Mouse (Mus musculus) CH12.LX (cell line): ENCODE results near the gene Polr1c. TPM values are rescaled to one million over a fixed set of nuclear protein-coding genes. Genes with fewer than 3 reads are reported as not detected.

Experiments
- DNase-seq: peaks from one replicate; pipeline ENCODE4 v3.0.0-alpha.2; 2013; ENCODE audit errors: extremely low read depth
- H3K27ac ChIP-seq: 2 replicates; pipeline ENCODE4 v1.5.1; 2012; ENCODE audit warnings: low read depth, mild to moderate bottlenecking, control low read depth, moderate library complexity; ENCODE audit not compliant: insufficient read depth
- H3K27me3 ChIP-seq: replicated peaks from 2 replicates; pipeline ENCODE3; 2012; ENCODE audit warnings: inconsistent platforms
- H3K36me3 ChIP-seq, 2 experiments: replicated peaks in 1 of 2; 2 replicates each; pipeline versions ENCODE3 to v1.6.1; 2012; ENCODE audit warnings: inconsistent platforms in 1 of 2, low read length in 1 of 2, mild to moderate bottlenecking in 1 of 2, mixed read lengths in 1 of 2, moderate library complexity in 1 of 2; ENCODE audit not compliant: control insufficient read depth in 1 of 2, insufficient read depth in 1 of 2
- H3K4me1 ChIP-seq, 2 experiments: 2 replicates each; pipeline ENCODE4 v1.6.1; 2012; ENCODE audit warnings: inconsistent platforms in 1 of 2, moderate library complexity in 1 of 2; ENCODE audit not compliant: insufficient read depth in 2 of 2, control insufficient read depth in 1 of 2
- H3K4me2 ChIP-seq: 2 replicates; pipeline ENCODE4 v1.6.1; 2012; ENCODE audit warnings: low read depth, mild to moderate bottlenecking, control low read depth; ENCODE audit not compliant: poor library complexity, insufficient read depth, severe bottlenecking
- H3K4me3 ChIP-seq, 3 experiments: fragments of 150-350 bp in 1 of 3; sonication (generic) in 1 of 3; replicated peaks in 1 of 3; 2 replicates each; pipeline versions ENCODE3 to v1.5.1; 2011 to 2012; ENCODE audit warnings: low read depth in 2 of 3, low read length in 2 of 3, mild to moderate bottlenecking in 2 of 3, moderate library complexity in 2 of 3, control low read depth in 1 of 3, improper control_type of control experiment in 1 of 3, inconsistent platforms in 1 of 3, mixed read lengths in 1 of 3; ENCODE audit not compliant: poor library complexity in 1 of 3
- H3K79me2 ChIP-seq: replicated peaks from 2 replicates; pipeline ENCODE4 v1.6.1; 2012; ENCODE audit warnings: mild to moderate bottlenecking, moderate library complexity; ENCODE audit not compliant: control insufficient read depth, poor library complexity, insufficient read depth, severe bottlenecking; ENCODE audit errors: extremely low read depth
- H3K9ac ChIP-seq: 2 replicates; pipeline ENCODE4 v1.6.1; 2012; ENCODE audit warnings: low read depth, mild to moderate bottlenecking, control low read depth, moderate library complexity; ENCODE audit not compliant: insufficient read depth
- H3K9me3 ChIP-seq: replicated peaks from 2 replicates; pipeline ENCODE3; 2012; ENCODE audit warnings: low read length, inconsistent platforms, mixed read lengths
- ETS1 ChIP-seq: conservative IDR thresholded peaks from 2 replicates; pipeline ENCODE4 v1.6.1; 2012; ENCODE audit warnings: low read depth, mild to moderate bottlenecking, inconsistent platforms, low read length, improper control_type of control experiment, moderate library complexity
- GABPA ChIP-seq: IDR thresholded peaks from 2 replicates; pipeline ENCODE4 v1.6.1; 2012; ENCODE audit warnings: low read depth, low read length, improper control_type of control experiment, inconsistent platforms; ENCODE audit not compliant: insufficient replicate concordance
- IRF4 ChIP-seq: IDR thresholded peaks from 2 replicates; pipeline ENCODE4 v1.6.1; 2014; ENCODE audit warnings: low read depth, mild to moderate bottlenecking, inconsistent platforms, low read length, improper control_type of control experiment
- MAFK ChIP-seq: IDR thresholded peaks from 2 replicates; pipeline ENCODE4 v1.6.1; 2011; ENCODE audit warnings: low read length, improper control_type of control experiment; ENCODE audit not compliant: insufficient replicate concordance
- MEF2A ChIP-seq: IDR thresholded peaks from 2 replicates; pipeline ENCODE4 v1.6.1; 2014; ENCODE audit warnings: low read depth, mild to moderate bottlenecking, inconsistent platforms, low read length, improper control_type of control experiment, borderline replicate concordance
- NELFE ChIP-seq: IDR thresholded peaks from 2 replicates; pipeline ENCODE4 v1.6.1; 2011; ENCODE audit warnings: low read depth, low read length, improper control_type of control experiment
- POLR2A ChIP-seq: IDR thresholded peaks from 2 replicates; pipeline ENCODE4 v1.6.1; 2011; ENCODE audit warnings: low read depth, mild to moderate bottlenecking, improper control_type of control experiment, low read length
- RAD21 ChIP-seq: IDR thresholded peaks from 2 replicates; pipeline ENCODE4 v1.6.1; 2011; ENCODE audit warnings: low read depth, mild to moderate bottlenecking, low read length, improper control_type of control experiment, moderate library complexity
- SIN3A ChIP-seq: IDR thresholded peaks from 2 replicates; pipeline ENCODE4 v1.6.1; 2012; ENCODE audit warnings: low read length, improper control_type of control experiment, inconsistent platforms
- SMC3 ChIP-seq: IDR thresholded peaks from 2 replicates; pipeline ENCODE4 v1.6.1; 2011; ENCODE audit warnings: low read depth, low read length, improper control_type of control experiment
- TBP ChIP-seq: conservative IDR thresholded peaks from 2 replicates; pipeline ENCODE4 v1.6.1; 2011; ENCODE audit warnings: low read depth, low read length, improper control_type of control experiment
- UBTF ChIP-seq: IDR thresholded peaks from 2 replicates; pipeline ENCODE4 v1.6.1; 2012; ENCODE audit warnings: low read depth, mild to moderate bottlenecking, inconsistent platforms, low read length, improper control_type of control experiment, moderate library complexity
- USF1 ChIP-seq: IDR thresholded peaks from 2 replicates; pipeline ENCODE4 v1.6.1; 2014; ENCODE audit warnings: low read depth, mild to moderate bottlenecking, inconsistent platforms, low read length, improper control_type of control experiment
- ZC3H11A ChIP-seq: IDR thresholded peaks from 2 replicates; pipeline ENCODE4 v1.6.1; 2012; ENCODE audit warnings: low read depth, mild to moderate bottlenecking, inconsistent platforms, low read length, improper control_type of control experiment
- ZKSCAN1 ChIP-seq: IDR thresholded peaks from 2 replicates; pipeline ENCODE4 v1.6.1; 2012; ENCODE audit warnings: low read depth, inconsistent platforms, low read length, improper control_type of control experiment, borderline replicate concordance
- ZNF384 ChIP-seq: IDR thresholded peaks from 2 replicates; pipeline ENCODE4 v1.6.1; 2012; ENCODE audit warnings: low read depth, low read length, improper control_type of control experiment, inconsistent platforms
- dilution Hi-C: fragments of 300-500 bp; cut with MboI; formaldehyde crosslinking; loops from 2 replicates; pipeline ENCODE4 v1.14.3; 2020; ENCODE audit warnings: low sequenced_read_pairs; ENCODE audit not compliant: extremely low pct_unique_long_range_greater_than_20kb, extremely low pct_ligation_motif_present
- in situ Hi-C: fragments of 300-500 bp; cut with MboI; formaldehyde crosslinking; loops from 3 replicates; pipeline ENCODE4 v1.14.3; 2019; ENCODE audit warnings: low sequenced_read_pairs, low pct_ligation_motif_present, low pct_unique_long_range_greater_than_20kb, mixed read lengths
- polyA plus RNA-seq: library from polyadenylated mRNA; unstranded; fragments of >175 nt; gene quantifications from 2 replicates; pipeline ENCODE4 v1.2.1, GENCODE M21; 2012; ENCODE audit warnings: low read depth; ENCODE audit not compliant: insufficient read length
- total RNA-seq, 2 experiments: library from RNA; depleted of rRNA; stranded (reverse); fragments of 300-350 nt in 1 of 2; fragments of >200 nt in 1 of 2; gene quantifications; 2 replicates each; pipeline ENCODE4 v1.2.3; 2012 to 2014

The Polr1c gene
- total and polyA plus RNA-seq, 3 experiments, result 356 to 433 (median 367) TPM

GRCm38 (mm10) chr17:46285407-46285806, 37.6 kb upstream of the Polr1c start:
- Histone ChIP-seq H3K79me2 (peaks cover 20% of the 10 kb centered on the region), H3K27ac (no peak overlapping the region), H3K36me3 (peaks cover 2 to 8% of the 10 kb centered on the region in 2 experiments), H3K4me1 (peaks cover 7 to 16% of the 10 kb centered on the region in 2 experiments), H3K9me3 (no peaks in the 10 kb centered on the region), H3K4me3 (no peak overlapping the region), H3K9ac (no peak overlapping the region), H3K4me2 (no peak overlapping the region), H3K27me3 (peaks cover 3% of the 10 kb centered on the region)
- dilution Hi-C loops, result no loop called here
- in situ Hi-C loops, result no loop called here
- DNase-seq, result no peak
- no peak for TF ChIP-seq RAD21
- TF ChIP-seq MEF2A, result no peak
- TF ChIP-seq NELFE, result no peak
- no peak for TF ChIP-seq SIN3A
- no peak for TF ChIP-seq USF1
- TF ChIP-seq MAFK, result peak; percentile 91
- no peak for TF ChIP-seq GABPA
- no peak for TF ChIP-seq UBTF
- TF ChIP-seq, all 38 proteins: peak for 1

DNA sequence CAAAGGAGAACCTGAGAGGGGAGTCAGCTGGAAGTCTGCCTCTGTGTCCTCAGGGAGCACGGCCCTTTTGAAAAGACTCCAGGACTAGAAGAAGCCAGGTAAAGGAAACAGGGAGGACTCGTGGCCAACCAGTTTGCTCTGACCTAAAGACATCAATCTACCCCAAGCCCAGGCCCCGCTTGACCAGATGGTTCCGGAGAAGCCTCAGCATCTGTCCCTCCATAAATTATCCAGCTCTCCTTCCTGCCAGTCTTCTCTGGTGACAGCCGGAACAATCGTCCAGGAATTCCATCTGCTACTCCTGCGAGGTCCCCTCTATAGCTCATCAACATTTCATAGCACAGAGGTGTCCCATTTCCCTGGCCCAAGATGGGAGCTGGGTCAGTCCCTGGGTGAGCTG, 36.8 kb upstream of the Polr1c start:
- H3K4me3 ChIP-seq, result no peak overlapping the region
- H3K4me1 ChIP-seq, result peaks cover 7 to 16% of the 10 kb centered on the region in 2 experiments
- no peaks in the 10 kb centered on the region for H3K9me3 ChIP-seq
- no peak overlapping the region for H3K4me2 ChIP-seq
- no peak overlapping the region for H3K27ac ChIP-seq
- TF ChIP-seq IRF4, result no peak
- TF ChIP-seq SIN3A, result no peak
- TF ChIP-seq POLR2A, result no peak
- no peak for TF ChIP-seq ZKSCAN1
- no peak for TF ChIP-seq USF1
- no peak for TF ChIP-seq ZNF384
- no peak for TF ChIP-seq ZC3H11A
- TF ChIP-seq TBP, result no peak
- no peak for TF ChIP-seq UBTF
- no peak for TF ChIP-seq ETS1
- no peak for TF ChIP-seq SMC3
- no peak for TF ChIP-seq GABPA
- dilution Hi-C loops, result no loop called here
- H3K27me3 ChIP-seq, result no peaks in the 10 kb centered on the region
- H3K36me3 ChIP-seq, result peaks cover 4 to 16% of the 10 kb centered on the region in 2 experiments
- in situ Hi-C loops, result no loop called here
- H3K9ac ChIP-seq, result no peak overlapping the region
- peaks cover 22% of the 10 kb centered on the region for H3K79me2 ChIP-seq
- DNase-seq, result no peak
